Mouse (Mus musculus) CH12.LX (cell line): ENCODE results near the gene Gm20481. TPM values are rescaled to one million over a fixed set of nuclear protein-coding genes. Genes with fewer than 3 reads are reported as not detected.

Experiments
- DNase-seq: peaks from one replicate; pipeline ENCODE4 v3.0.0-alpha.2; 2013; ENCODE audit errors: extremely low read depth
- H3K27ac ChIP-seq: 2 replicates; pipeline ENCODE4 v1.5.1; 2012; ENCODE audit warnings: low read depth, mild to moderate bottlenecking, control low read depth, moderate library complexity; ENCODE audit not compliant: insufficient read depth
- H3K27me3 ChIP-seq: replicated peaks from 2 replicates; pipeline ENCODE3; 2012; ENCODE audit warnings: inconsistent platforms
- H3K36me3 ChIP-seq, 2 experiments: replicated peaks in 1 of 2; 2 replicates each; pipeline versions ENCODE3 to v1.6.1; 2012; ENCODE audit warnings: inconsistent platforms in 1 of 2, low read length in 1 of 2, mild to moderate bottlenecking in 1 of 2, mixed read lengths in 1 of 2, moderate library complexity in 1 of 2; ENCODE audit not compliant: control insufficient read depth in 1 of 2, insufficient read depth in 1 of 2
- H3K4me1 ChIP-seq, 2 experiments: 2 replicates each; pipeline ENCODE4 v1.6.1; 2012; ENCODE audit warnings: inconsistent platforms in 1 of 2, moderate library complexity in 1 of 2; ENCODE audit not compliant: insufficient read depth in 2 of 2, control insufficient read depth in 1 of 2
- H3K4me2 ChIP-seq: 2 replicates; pipeline ENCODE4 v1.6.1; 2012; ENCODE audit warnings: low read depth, mild to moderate bottlenecking, control low read depth; ENCODE audit not compliant: poor library complexity, insufficient read depth, severe bottlenecking
- H3K4me3 ChIP-seq, 3 experiments: fragments of 150-350 bp in 1 of 3; sonication (generic) in 1 of 3; replicated peaks in 1 of 3; 2 replicates each; pipeline versions ENCODE3 to v1.5.1; 2011 to 2012; ENCODE audit warnings: low read depth in 2 of 3, low read length in 2 of 3, mild to moderate bottlenecking in 2 of 3, moderate library complexity in 2 of 3, control low read depth in 1 of 3, improper control_type of control experiment in 1 of 3, inconsistent platforms in 1 of 3, mixed read lengths in 1 of 3; ENCODE audit not compliant: poor library complexity in 1 of 3
- H3K79me2 ChIP-seq: replicated peaks from 2 replicates; pipeline ENCODE4 v1.6.1; 2012; ENCODE audit warnings: mild to moderate bottlenecking, moderate library complexity; ENCODE audit not compliant: control insufficient read depth, poor library complexity, insufficient read depth, severe bottlenecking; ENCODE audit errors: extremely low read depth
- H3K9ac ChIP-seq: 2 replicates; pipeline ENCODE4 v1.6.1; 2012; ENCODE audit warnings: low read depth, mild to moderate bottlenecking, control low read depth, moderate library complexity; ENCODE audit not compliant: insufficient read depth
- H3K9me3 ChIP-seq: replicated peaks from 2 replicates; pipeline ENCODE3; 2012; ENCODE audit warnings: low read length, inconsistent platforms, mixed read lengths
- CHD1 ChIP-seq: IDR thresholded peaks from 2 replicates; pipeline ENCODE4 v1.6.1; 2012; ENCODE audit warnings: low read depth, low read length, improper control_type of control experiment, inconsistent platforms
- CTCF ChIP-seq, 2 experiments: IDR thresholded peaks in 1 of 2; conservative IDR thresholded peaks in 1 of 2; 2 replicates each; pipeline ENCODE4 v1.5.1; 2011 to 2012; ENCODE audit warnings: low read depth in 2 of 2, low read length in 2 of 2, improper control_type of control experiment in 1 of 2, inconsistent platforms in 1 of 2, mild to moderate bottlenecking in 1 of 2, moderate library complexity in 1 of 2
- E2F4 ChIP-seq: IDR thresholded peaks from 2 replicates; pipeline ENCODE4 v1.6.1; 2011; ENCODE audit warnings: low read depth, low read length, improper control_type of control experiment; ENCODE audit not compliant: insufficient replicate concordance
- ELF1 ChIP-seq: IDR thresholded peaks from 2 replicates; pipeline ENCODE4 v1.6.1; 2014; ENCODE audit warnings: low read depth, mild to moderate bottlenecking, inconsistent platforms, low read length, improper control_type of control experiment
- ETS1 ChIP-seq: conservative IDR thresholded peaks from 2 replicates; pipeline ENCODE4 v1.6.1; 2012; ENCODE audit warnings: low read depth, mild to moderate bottlenecking, inconsistent platforms, low read length, improper control_type of control experiment, moderate library complexity
- GABPA ChIP-seq: IDR thresholded peaks from 2 replicates; pipeline ENCODE4 v1.6.1; 2012; ENCODE audit warnings: low read depth, low read length, improper control_type of control experiment, inconsistent platforms; ENCODE audit not compliant: insufficient replicate concordance
- IRF4 ChIP-seq: IDR thresholded peaks from 2 replicates; pipeline ENCODE4 v1.6.1; 2014; ENCODE audit warnings: low read depth, mild to moderate bottlenecking, inconsistent platforms, low read length, improper control_type of control experiment
- JUN ChIP-seq: IDR thresholded peaks from 2 replicates; pipeline ENCODE4 v1.6.1; 2011; ENCODE audit warnings: low read depth, mild to moderate bottlenecking, low read length, improper control_type of control experiment, moderate library complexity; ENCODE audit not compliant: insufficient read depth
- MAX ChIP-seq: IDR thresholded peaks from 2 replicates; pipeline ENCODE4 v1.6.1; 2011; ENCODE audit warnings: low read length, improper control_type of control experiment
- MEF2A ChIP-seq: IDR thresholded peaks from 2 replicates; pipeline ENCODE4 v1.6.1; 2014; ENCODE audit warnings: low read depth, mild to moderate bottlenecking, inconsistent platforms, low read length, improper control_type of control experiment, borderline replicate concordance
- MXI1 ChIP-seq: IDR thresholded peaks from 2 replicates; pipeline ENCODE4 v1.6.1; 2011; ENCODE audit warnings: mild to moderate bottlenecking, low read depth, low read length, improper control_type of control experiment
- MYC ChIP-seq: IDR thresholded peaks from 2 replicates; pipeline ENCODE4 v1.6.1; 2011; ENCODE audit warnings: low read depth, mild to moderate bottlenecking, improper control_type of control experiment, low read length
- NELFE ChIP-seq: IDR thresholded peaks from 2 replicates; pipeline ENCODE4 v1.6.1; 2011; ENCODE audit warnings: low read depth, low read length, improper control_type of control experiment
- PAX5 ChIP-seq: IDR thresholded peaks from 2 replicates; pipeline ENCODE4 v1.6.1; 2012; ENCODE audit warnings: low read length, inconsistent platforms, mixed read lengths
- POLR2AphosphoS2 ChIP-seq: IDR thresholded peaks from 2 replicates; pipeline ENCODE4 v1.6.1; 2011; ENCODE audit warnings: low read depth, low read length, improper control_type of control experiment
- RCOR1 ChIP-seq: conservative IDR thresholded peaks from 2 replicates; pipeline ENCODE4 v1.6.1; 2012; ENCODE audit warnings: low read depth, mild to moderate bottlenecking, inconsistent platforms, low read length, improper control_type of control experiment
- SIN3A ChIP-seq: IDR thresholded peaks from 2 replicates; pipeline ENCODE4 v1.6.1; 2012; ENCODE audit warnings: low read length, improper control_type of control experiment, inconsistent platforms
- SMC3 ChIP-seq: IDR thresholded peaks from 2 replicates; pipeline ENCODE4 v1.6.1; 2011; ENCODE audit warnings: low read depth, low read length, improper control_type of control experiment
- TBP ChIP-seq: conservative IDR thresholded peaks from 2 replicates; pipeline ENCODE4 v1.6.1; 2011; ENCODE audit warnings: low read depth, low read length, improper control_type of control experiment
- UBTF ChIP-seq: IDR thresholded peaks from 2 replicates; pipeline ENCODE4 v1.6.1; 2012; ENCODE audit warnings: low read depth, mild to moderate bottlenecking, inconsistent platforms, low read length, improper control_type of control experiment, moderate library complexity
- USF2 ChIP-seq: conservative IDR thresholded peaks from 2 replicates; pipeline ENCODE4 v1.6.1; 2011; ENCODE audit warnings: low read depth, low read length, improper control_type of control experiment
- ZC3H11A ChIP-seq: IDR thresholded peaks from 2 replicates; pipeline ENCODE4 v1.6.1; 2012; ENCODE audit warnings: low read depth, mild to moderate bottlenecking, inconsistent platforms, low read length, improper control_type of control experiment
- ZMIZ1 ChIP-seq: IDR thresholded peaks from 2 replicates; pipeline ENCODE4 v1.6.1; 2012; ENCODE audit warnings: low read depth, mild to moderate bottlenecking, inconsistent platforms, low read length, improper control_type of control experiment
- ZNF384 ChIP-seq: IDR thresholded peaks from 2 replicates; pipeline ENCODE4 v1.6.1; 2012; ENCODE audit warnings: low read depth, low read length, improper control_type of control experiment, inconsistent platforms
- dilution Hi-C: fragments of 300-500 bp; cut with MboI; formaldehyde crosslinking; loops from 2 replicates; pipeline ENCODE4 v1.14.3; 2020; ENCODE audit warnings: low sequenced_read_pairs; ENCODE audit not compliant: extremely low pct_unique_long_range_greater_than_20kb, extremely low pct_ligation_motif_present
- in situ Hi-C: fragments of 300-500 bp; cut with MboI; formaldehyde crosslinking; loops from 3 replicates; pipeline ENCODE4 v1.14.3; 2019; ENCODE audit warnings: low sequenced_read_pairs, low pct_ligation_motif_present, low pct_unique_long_range_greater_than_20kb, mixed read lengths
- polyA plus RNA-seq: library from polyadenylated mRNA; unstranded; fragments of >175 nt; gene quantifications from 2 replicates; pipeline ENCODE4 v1.2.1, GENCODE M21; 2012; ENCODE audit warnings: low read depth; ENCODE audit not compliant: insufficient read length
- total RNA-seq, 2 experiments: library from RNA; depleted of rRNA; stranded (reverse); fragments of 300-350 nt in 1 of 2; fragments of >200 nt in 1 of 2; gene quantifications; 2 replicates each; pipeline ENCODE4 v1.2.3; 2012 to 2014

Gm20481 gene
- total and polyA plus RNA-seq, 3 experiments, result not detected

DNA sequence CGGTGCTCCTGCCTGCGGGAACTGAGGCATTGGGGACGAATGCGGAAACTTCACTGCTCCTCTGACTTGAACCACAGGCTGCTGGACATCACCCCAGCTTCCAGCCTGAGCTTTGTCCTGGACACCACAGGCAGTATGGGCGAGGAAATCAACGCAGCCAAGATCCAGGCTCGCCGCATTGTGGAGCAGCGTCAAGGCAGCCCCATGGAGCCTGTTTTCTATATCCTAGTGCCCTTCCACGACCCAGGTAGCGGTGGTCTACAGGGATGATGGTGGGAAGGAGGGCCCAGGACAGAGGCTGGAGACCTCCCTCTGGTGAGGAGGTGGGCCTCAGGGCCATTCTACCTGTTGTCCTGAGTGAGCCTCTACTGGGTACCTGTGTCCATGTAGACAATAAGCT lies 50.2 kb downstream of the Gm20481 start:
- H3K36me3 ChIP-seq, result peaks cover 17 to 73% of the 10 kb centered on the region in 2 experiments
- DNase-seq, result no peak

DNA sequence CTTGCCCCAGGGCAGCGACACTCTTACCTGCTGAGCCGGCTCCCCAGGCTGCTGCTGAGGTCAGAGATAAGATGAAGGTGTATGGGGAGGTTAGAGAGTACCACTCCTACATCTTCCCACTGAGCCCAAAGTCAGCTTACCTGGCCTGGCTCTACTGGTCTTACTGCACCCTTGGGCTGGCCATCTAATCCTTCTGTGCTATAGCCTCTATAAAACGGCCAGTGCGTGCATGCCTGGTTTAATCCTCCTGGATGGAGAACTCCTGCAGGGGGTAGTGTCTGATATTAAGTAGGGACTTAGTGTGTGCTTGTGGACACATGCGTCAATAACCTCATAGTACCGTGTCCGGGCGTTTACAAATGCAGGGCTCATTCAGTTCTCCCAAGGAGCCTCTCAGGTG lies 50.8 kb downstream of the Gm20481 start:
- dilution Hi-C loops, result no loop called here

More for the DNA sequence above, 50.2 kb downstream of the Gm20481 start:
- Histone ChIP-seq H3K9ac (no peak overlapping the region), H3K9me3 (no peaks in the 10 kb centered on the region), H3K27me3 (no peaks in the 10 kb centered on the region), H3K4me1 (peaks cover 4 to 29% of the 10 kb centered on the region in 2 experiments), H3K4me3 (no peak overlapping the region), H3K4me2 (no peak overlapping the region), H3K27ac (no peak overlapping the region), H3K79me2 (no peaks in the 10 kb centered on the region)
- TF ChIP-seq ZNF384 (no peak), JUN (no peak), NELFE (no peak), MEF2A (no peak), RCOR1 (no peak), UBTF (no peak), SIN3A (no peak), MXI1 (no peak), POLR2AphosphoS2 (no peak), MAX (no peak)
- dilution Hi-C loops (no loop called here), in situ Hi-C loops (loop anchor here (5.0 to 10.0 kb wide), 3 partner anchors 47 to 215 kb away; partner anchors contain the start of genes Atp6v1g2, Ly6g5b, Ly6g6c and Mpig6b)

More for the DNA sequence above, 50.8 kb downstream of the Gm20481 start:
- in situ Hi-C loops, result loop anchor here (5.0 to 10.0 kb wide), 2 partner anchors 47 to 94 kb away; partner anchors contain the start of genes Ly6g5b, Ly6g6c and Mpig6b
- no peak for TF ChIP-seq ELF1
- no peak for TF ChIP-seq SMC3
- TF ChIP-seq IRF4, result no peak
- TF ChIP-seq GABPA, result no peak
- TF ChIP-seq PAX5, result no peak
- TF ChIP-seq E2F4, result no peak
- no peak for TF ChIP-seq TBP
- TF ChIP-seq USF2, result no peak
- TF ChIP-seq NELFE, result no peak
- no peak for TF ChIP-seq CTCF (conservative IDR thresholded peaks at IDR 0.05 in 1 of 2, IDR thresholded peaks at IDR 0.05 in 1 of 2; ENCODE audit: low read depth in 2 of 2, low read length in 2 of 2)
- TF ChIP-seq ETS1, result no peak
- TF ChIP-seq JUN, result no peak
- no peak for TF ChIP-seq MYC
- no peak for TF ChIP-seq CHD1
- no peak for TF ChIP-seq ZMIZ1
- no peak for TF ChIP-seq ZC3H11A
- H3K9me3 ChIP-seq, result no peaks in the 10 kb centered on the region
- no peak overlapping the region for H3K9ac ChIP-seq
- H3K27me3 ChIP-seq, result no peaks in the 10 kb centered on the region
- DNase-seq, result no peak
- peaks cover 4 to 33% of the 10 kb centered on the region in 2 experiments for H3K4me1 ChIP-seq
- no peak overlapping the region for H3K27ac ChIP-seq
- H3K36me3 ChIP-seq, result peaks cover 11 to 70% of the 10 kb centered on the region in 2 experiments
- no peak overlapping the region for H3K4me3 ChIP-seq
- H3K79me2 ChIP-seq, result no peaks in the 10 kb centered on the region
- H3K4me2 ChIP-seq, result no peak overlapping the region
